Mouse (Mus musculus) embryonic stem cell, embryonic (primary cell): ENCODE measurements around the gene Macf1.

ENCODE experiments used
- CTCF ChIA-PET, 4 experiments: fragments of 300-600 bp in 2 of 4; fragments of 350-600 bp in 2 of 4; sonication (Branson Sonifier 250); formaldehyde crosslinking; loops; one replicate each; lab custom pipeline; 2022; ENCODE audit warnings: inconsistent platforms in 2 of 4; lab: Charles Lee
- POLR2A ChIA-PET, 4 experiments: fragments of 300-600 bp in 2 of 4; fragments of 350-600 bp in 2 of 4; sonication (Branson Sonifier 250); formaldehyde crosslinking; loops; one replicate each; lab custom pipeline; 2022; ENCODE audit warnings: antibody characterized with exemption in 4 of 4, inconsistent platforms in 1 of 4; lab: Charles Lee

The Macf1 gene

DNA sequence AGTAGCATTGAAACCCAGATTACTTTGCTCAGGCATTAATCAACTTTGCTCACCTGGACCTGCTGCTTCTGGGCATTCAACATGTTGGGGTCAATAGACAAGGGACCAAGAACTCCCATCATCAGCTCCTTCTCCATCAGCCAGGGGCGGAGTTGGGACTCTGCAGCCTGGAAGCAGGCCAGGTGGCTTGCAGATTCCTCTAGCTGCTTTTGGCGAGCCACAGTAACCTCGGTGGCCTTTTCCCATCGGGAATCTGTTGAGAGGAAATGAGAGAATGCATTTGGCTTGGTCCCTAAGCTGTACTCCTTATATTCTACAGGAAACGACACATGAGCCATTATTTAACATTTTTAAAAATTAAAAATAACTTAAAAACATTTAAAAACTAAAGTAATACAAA lies 245.7 kb downstream of the Macf1 start:
- POLR2A ChIA-PET, result interaction anchor here in 2 of 4 experiments (0.7 to 1.5 kb wide), 6 partner anchors 10 to 30 kb away, joined by 3 to 5 read pairs (median 4); no protein-coding TSS in a partner anchor
- CTCF ChIA-PET, result no interaction called here

DNA sequence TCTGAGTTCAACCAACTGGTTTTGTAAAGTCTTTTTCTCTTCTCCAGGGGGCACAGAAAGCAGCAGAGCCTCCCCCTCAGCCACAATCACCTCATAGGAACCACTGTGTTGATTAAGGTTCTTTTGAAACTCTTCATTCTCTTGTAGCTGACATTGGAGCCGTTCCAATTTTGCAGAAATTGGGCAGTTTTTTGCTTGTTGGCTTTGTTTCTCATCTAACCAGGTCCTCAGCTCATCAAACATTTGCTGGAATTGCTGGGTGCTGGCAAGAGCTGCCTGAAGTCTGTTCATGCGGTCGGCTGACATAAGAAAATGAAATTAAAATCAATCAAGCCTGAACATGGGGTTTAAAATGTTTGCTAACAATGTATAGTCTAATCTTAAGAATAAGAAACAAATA lies 251.0 kb downstream of the Macf1 start:
- ChIA-PET POLR2A (interaction anchor here in 1 of 4 experiments (1.0 to 2.4 kb wide), 3 partner anchors 12 to 23 kb away, joined by 3 to 6 read pairs (median 3); no protein-coding TSS in a partner anchor), CTCF (no interaction called here)

DNA sequence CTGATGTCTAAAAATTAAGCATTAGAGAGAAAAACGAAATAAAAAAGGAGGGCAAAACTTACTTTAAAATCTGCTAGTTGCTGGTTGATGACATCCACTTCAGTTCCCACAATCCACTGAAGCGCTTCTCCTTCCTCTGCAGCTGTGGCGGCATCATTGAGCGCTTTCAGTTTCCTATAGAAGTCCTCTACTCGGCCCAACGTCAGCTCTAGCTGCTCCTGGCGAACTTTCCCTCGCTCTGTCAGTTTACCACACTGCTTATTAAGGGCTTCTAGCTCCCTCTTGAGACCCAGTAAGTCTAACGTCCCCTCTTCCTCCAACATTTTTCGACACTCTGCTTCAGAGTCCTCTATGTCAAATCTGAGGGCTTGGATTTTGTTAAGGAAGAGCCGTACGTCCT lies 252.2 kb downstream of the Macf1 start:
- POLR2A ChIA-PET, result interaction anchor here in 1 of 4 experiments (1.0 to 1.3 kb wide), 4 partner anchors 17 to 147 kb away, joined by 3 to 4 read pairs (median 3); no protein-coding TSS in a partner anchor
- CTCF ChIA-PET, result interaction anchor here in 1 of 4 experiments (0.6 kb wide), 1 partner anchor 75 kb away, joined by 8 read pairs; no protein-coding TSS in a partner anchor

DNA sequence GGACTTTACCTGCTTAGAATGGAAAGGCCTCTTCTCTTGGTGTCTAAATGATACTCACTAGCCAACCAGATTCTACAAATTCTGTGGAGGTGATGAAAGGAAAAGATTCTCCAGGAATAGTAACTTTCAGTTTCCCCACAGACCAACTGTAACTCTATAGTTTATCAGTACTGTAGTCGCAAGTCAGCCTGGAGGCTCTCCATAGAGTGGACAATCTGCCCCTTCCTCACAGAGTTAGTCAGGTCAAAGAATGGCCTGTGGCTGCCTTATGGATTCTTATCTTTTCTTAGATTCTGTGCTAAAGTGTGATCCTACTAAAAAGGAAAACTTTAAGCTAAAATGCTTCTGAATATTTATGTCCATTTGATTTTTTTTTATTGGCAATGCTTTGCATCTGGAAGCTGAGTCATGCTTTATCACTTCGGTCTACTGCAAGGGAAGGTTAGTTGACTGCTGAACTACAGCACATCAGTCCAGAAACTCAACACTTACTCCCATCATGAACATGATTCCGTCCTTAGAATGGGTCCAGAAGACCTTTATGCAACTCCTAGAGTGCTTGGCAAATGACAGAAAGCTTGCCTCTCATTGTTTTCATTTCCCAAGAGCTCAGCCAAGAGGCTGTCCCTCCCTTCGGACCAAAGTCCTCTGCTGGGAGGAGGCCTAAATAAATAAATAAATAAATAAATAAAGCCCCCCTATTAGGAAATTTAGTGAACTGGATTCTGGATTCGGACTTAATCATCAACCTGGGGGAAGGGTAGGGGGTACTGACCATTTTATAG lies 256.1 kb downstream of the Macf1 start:
- ChIA-PET POLR2A (interaction anchor here in 2 of 4 experiments (0.7 to 1.3 kb wide), 4 partner anchors 8 to 19 kb away, joined by 3 to 4 read pairs (median 4); no protein-coding TSS in a partner anchor), CTCF (no interaction called here)

DNA sequence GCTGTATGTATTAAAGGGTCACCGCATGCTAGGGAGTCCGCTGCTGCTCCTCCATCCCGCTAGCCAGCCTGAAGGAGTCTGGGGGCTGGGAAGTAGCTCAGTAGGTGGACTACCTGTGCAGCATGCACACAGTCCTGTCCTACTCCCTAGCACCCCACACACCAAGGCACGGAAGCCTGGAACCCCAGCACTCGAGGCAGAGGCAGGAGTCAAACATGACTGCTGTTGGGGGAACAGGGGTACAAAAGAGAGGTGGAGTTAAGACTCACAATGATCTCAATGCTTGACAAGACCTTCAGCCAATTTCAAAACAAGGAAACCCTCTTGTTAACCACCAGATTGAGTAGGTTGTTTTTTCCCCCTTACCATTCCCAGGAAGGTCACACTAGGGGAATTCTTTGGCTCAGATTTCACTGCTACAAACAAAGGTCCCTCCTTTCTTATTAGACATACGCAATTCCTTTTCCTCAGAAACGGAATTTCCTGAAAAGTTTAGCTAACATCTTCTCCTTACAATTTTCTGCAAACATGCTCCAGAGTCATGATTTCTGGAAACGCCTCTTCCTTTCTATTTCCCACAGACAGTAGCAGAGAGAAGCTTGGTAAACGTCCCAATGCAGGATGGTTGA lies 256.8 kb downstream of the Macf1 start:
- CTCF ChIA-PET, result no interaction called here
- POLR2A ChIA-PET, result interaction anchor here in 1 of 4 experiments (0.6 to 1.8 kb wide), 4 partner anchors 11 to 320 kb away, joined by 3 to 4 read pairs (median 4); no protein-coding TSS in a partner anchor

DNA sequence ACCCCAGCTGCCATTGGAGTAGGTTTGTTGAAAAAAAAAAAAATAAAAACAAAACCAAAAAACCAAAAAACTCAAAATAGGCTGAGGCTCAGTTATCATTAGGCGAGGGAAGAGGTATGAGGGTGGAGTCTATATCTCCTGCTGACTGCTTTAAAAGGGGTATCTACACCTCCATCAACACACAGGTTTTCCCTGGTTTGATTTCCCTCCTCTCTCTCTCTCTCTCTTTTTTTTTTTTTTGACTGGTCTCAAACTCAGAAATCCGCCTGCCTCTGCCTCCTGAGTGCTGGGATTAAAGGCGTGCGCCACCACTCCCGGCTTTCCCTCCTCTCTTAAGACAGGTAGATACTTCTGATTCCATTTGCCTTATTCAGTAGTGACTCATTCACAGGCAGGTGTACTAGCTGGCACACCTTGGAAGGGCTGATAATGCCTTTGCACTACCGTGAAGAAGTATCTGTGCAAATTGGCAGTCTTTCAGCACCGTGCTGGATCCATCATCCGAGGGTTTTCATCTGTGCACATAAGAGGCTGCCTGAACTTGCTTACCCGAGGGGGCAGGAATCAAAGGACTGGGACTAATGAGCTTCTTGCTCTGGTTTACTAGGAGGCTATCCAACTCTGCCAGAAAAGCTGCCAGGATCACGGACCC lies 257.6 kb downstream of the Macf1 start:
- ChIA-PET CTCF (no interaction called here), POLR2A (interaction anchor here in 1 of 4 experiments (0.8 to 1.8 kb wide), 4 partner anchors 8 to 17 kb away, joined by 3 to 4 read pairs (median 4); no protein-coding TSS in a partner anchor)

DNA sequence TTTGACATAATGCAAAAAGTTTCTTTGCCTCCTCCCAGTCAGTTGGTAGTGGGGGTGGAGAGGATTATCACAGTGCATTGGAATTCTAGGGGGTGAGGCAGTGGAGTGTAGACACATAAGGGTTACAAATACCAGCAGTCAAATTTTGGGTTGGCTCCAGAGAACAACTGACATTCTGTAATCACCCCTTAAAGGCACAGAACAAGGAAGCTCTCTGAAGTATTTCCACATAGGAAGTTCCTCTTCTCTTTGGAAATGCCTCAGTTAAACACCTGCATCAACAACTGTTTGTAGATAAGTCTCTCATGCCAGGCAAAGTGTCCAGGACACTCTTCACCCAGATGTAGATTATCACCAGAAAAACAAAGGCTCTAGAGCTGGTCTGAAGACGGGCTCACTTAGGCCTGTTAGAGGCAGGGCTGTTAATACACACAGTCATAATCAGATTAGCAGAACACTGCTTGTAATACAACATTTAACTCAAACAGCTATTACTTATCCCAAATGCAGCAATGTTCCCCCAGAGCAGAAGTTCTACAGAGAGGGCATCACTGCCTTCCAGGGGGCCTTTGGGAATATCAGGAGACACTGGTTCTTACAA lies 258.4 kb downstream of the Macf1 start:
- ChIA-PET CTCF (no interaction called here), POLR2A (interaction anchor here in 1 of 4 experiments (0.8 to 1.8 kb wide), 3 partner anchors 9 to 17 kb away, joined by 3 to 4 read pairs (median 3); no protein-coding TSS in a partner anchor)

DNA sequence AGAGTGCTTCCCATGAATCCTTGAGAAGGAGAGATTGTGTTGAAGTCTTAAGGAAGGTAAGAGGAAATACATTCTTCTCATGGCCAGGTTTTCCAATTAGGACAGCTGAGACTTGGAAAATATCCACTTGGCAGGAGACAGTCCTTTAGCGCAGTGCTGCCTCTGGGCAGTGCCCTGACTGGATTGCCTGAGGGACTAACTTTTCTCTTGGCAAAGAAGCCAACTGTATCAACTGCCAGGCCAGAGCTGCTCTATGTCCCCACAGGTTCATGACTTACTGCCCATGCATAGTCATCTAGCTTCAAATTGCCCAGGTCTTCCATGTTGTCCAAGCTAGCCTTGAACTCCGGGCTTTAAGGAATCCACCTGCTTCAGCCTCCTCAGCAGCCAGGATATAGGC lies 260.1 kb downstream of the Macf1 start:
- POLR2A ChIA-PET, result interaction anchor here in 2 of 4 experiments (0.7 to 3.1 kb wide), 8 partner anchors 11 to 80 kb away, joined by 3 to 20 read pairs (median 4); no protein-coding TSS in a partner anchor
- CTCF ChIA-PET, result no interaction called here

DNA sequence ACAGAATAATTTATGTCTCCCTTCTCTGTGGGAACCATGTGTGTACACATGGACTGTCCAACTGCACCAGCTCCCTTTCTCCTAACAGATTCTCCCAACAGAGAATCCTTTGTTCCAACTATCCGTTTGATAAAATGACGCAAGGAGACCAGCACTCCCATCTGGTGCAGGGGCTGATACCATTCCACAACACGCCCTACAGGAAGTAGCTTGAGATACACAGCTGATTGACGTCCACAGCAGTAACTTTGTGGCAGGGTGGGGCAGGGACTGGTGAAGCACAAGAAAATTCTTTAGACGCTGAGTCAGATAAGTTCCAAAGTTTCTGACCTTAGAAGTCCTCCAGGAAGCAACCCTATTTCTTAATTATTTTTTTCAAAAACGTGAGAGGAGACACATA lies 261.3 kb downstream of the Macf1 start:
- CTCF ChIA-PET, result interaction anchor here in 1 of 4 experiments (0.6 to 0.7 kb wide), 2 partner anchors 13 to 15 kb away, joined by 3 read pairs; no protein-coding TSS in a partner anchor
- POLR2A ChIA-PET, result interaction anchor here in 2 of 4 experiments (0.6 to 3.1 kb wide), 19 partner anchors 10 to 494 kb away, joined by 3 to 20 read pairs (median 3); partner anchors contain the start of gene Rragc (in 1 of the 2)

DNA sequence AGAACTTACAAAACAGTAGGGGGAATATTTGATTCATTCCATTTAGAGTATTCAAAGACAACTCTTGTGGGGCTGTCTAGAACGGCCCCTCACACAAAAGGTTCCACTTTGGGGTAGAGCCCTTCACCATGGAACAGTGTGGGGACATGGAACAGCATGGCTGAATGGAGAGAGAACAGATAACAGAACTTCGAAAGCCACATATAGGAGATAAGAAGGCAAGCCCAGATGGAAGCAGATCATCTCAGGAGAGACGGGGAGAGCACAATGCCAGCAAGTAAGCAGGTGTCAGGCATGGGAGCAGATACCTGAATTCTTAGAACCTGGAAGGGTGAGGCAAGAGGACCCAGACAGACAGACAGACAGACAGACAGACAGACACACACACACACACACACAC lies 266.1 kb downstream of the Macf1 start:
- CTCF ChIA-PET, result interaction anchor here in 1 of 4 experiments (0.7 kb wide), 1 partner anchor 202 kb away, joined by 6 read pairs; no protein-coding TSS in a partner anchor
- POLR2A ChIA-PET, result interaction anchor here in 1 of 4 experiments (0.6 kb wide), 1 partner anchor 548 kb away, joined by 3 read pairs; no protein-coding TSS in a partner anchor

DNA sequence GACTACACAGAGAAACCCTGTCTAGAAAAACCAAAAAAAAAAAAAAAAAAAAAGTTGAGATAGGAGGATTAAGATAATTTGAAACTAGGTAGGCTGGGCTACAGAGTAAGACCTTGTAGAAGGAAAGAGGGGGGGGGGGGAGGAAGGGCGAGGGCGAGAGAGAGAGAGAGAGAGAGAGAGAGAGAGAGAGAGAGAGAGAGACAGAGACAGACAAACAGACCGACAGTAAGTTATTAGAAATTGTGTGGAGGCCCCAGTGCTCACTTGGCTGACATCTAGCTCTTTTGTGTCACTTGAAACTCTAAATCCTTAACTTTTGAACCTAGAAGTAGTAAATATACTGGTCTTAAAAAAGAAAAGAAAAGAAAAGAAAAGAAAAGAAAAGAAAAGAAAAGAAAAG lies 266.7 kb downstream of the Macf1 start:
- ChIA-PET POLR2A (interaction anchor here in 1 of 4 experiments (0.6 kb wide), 1 partner anchor 547 kb away, joined by 3 read pairs; no protein-coding TSS in a partner anchor), CTCF (interaction anchor here in 1 of 4 experiments (0.7 kb wide), 1 partner anchor 201 kb away, joined by 6 read pairs; no protein-coding TSS in a partner anchor)

DNA sequence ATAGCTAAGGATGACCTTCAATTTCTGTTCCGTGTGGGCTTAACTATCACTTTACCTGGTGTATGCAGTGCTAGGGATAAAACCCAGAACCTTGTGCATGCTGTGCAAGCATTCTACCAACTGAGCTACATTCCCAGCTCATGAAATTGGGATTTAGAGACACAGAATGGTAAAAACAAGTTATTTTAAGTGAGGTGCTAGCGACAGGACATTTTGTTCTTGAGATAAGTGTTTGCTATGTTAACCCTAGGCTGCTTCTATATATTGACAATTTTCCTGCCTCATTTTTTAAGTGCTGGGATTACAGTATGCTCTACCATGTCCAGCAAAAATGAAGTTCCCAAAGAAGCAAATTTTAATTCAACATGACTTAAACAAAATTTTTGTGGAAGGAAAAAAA lies 267.3 kb downstream of the Macf1 start:
- POLR2A ChIA-PET, result interaction anchor here in 1 of 4 experiments (1.0 kb wide), 1 partner anchor 105 kb away, joined by 3 read pairs; no protein-coding TSS in a partner anchor
- CTCF ChIA-PET, result no interaction called here

DNA sequence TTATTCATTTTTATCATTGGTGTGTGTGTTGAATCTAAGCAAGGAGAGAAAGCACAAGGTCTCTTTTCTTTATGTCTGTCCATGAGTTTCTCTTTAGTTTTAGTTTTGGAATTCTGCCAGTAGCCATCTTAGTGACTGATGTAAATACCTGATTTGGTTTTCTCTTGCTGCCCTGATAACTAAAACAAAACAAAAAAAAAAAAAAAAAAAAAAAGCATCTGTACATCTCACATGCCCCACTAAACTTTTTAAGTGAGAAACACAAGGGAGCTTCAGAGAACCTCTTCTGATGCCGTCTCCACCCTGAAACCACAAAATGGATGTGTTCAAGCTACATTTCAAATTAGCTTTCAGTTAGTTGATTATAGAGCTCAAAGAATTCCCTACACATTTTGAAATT lies 268.6 kb downstream of the Macf1 start:
- ChIA-PET POLR2A (interaction anchor here in 1 of 4 experiments (0.9 to 1.0 kb wide), 2 partner anchors 10 to 17 kb away, joined by 3 read pairs; no protein-coding TSS in a partner anchor), CTCF (interaction anchor here in 3 of 4 experiments (0.6 to 1.0 kb wide), 3 partner anchors 23 to 114 kb away, joined by 3 to 6 read pairs (median 4); no protein-coding TSS in a partner anchor)

DNA sequence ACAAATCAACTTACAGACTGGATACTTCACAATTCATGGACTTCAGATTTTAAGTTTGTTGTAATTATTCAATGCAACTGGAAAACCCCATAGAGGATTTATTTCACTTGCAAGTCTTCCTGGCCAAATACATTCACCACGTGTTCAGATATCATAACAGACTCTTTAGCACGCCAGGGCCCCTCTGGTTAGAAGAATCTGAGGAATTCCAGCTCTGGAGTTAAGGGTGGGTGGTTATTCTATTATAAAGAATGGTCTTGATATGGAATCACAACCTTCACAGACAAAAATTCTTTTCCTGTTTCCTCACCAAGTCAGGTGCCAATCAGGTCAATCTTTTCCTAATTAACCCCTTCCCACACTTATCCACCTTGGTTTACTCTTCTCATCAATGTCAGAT lies 270.3 kb downstream of the Macf1 start:
- ChIA-PET CTCF (no interaction called here), POLR2A (interaction anchor here in 1 of 4 experiments (3.6 kb wide), 1 partner anchor 9 kb away, joined by 20 read pairs; no protein-coding TSS in a partner anchor)

DNA sequence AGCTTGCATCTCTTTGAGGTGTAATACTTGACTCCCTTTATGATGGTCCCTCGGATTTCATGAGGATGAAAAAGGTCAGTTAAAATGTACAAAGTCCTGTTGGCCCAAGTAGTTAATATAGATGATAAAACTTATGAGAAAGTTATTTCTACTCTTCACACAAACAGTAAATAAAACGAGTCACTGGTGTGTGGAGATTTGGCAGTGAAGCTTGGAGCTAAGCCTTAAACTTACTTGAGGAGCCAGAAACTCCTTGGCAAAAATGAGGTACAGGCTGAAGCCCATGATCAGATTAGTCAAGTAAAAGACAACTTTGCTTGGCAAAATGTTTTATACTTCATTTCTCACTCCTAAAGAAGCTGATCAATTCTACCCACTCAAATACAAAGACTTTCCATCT lies 271.2 kb downstream of the Macf1 start:
- ChIA-PET CTCF (interaction anchor here in 1 of 4 experiments (0.6 kb wide), 1 partner anchor 202 kb away, joined by 6 read pairs; no protein-coding TSS in a partner anchor), POLR2A (interaction anchor here in 2 of 4 experiments (0.6 to 3.6 kb wide), 3 partner anchors 10 to 92 kb away, joined by 3 to 20 read pairs (median 3); no protein-coding TSS in a partner anchor)

DNA sequence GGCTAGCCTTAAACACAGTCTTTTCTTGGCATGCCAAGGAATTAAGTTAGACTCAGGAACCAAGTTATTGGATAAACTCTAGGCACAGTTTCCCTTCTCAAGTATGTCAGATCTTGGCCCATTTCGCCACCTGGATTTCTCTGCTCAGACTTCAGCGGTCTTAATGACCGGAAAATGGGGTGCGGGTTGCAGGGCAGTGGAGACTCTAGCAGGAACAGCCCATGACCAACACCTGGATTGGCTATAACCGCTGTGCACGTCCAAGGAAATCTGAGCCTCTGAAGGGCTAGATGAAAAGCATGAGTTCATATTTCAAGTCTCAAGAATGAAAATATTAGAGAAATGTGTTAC lies 271.7 kb downstream of the Macf1 start:
- CTCF ChIA-PET, result interaction anchor here in 2 of 4 experiments (0.6 to 1.6 kb wide), 7 partner anchors 106 to 202 kb away, joined by 3 to 6 read pairs (median 3); partner anchors contain the start of gene Pabpc4 (in 1 of the 2)

More for the DNA sequence above, 271.7 kb downstream of the Macf1 start:
- POLR2A ChIA-PET, result interaction anchor here in 2 of 4 experiments (0.6 to 3.6 kb wide), 11 partner anchors 8 to 526 kb away, joined by 3 to 20 read pairs (median 3); partner anchors contain the start of gene Cap1 (in 1 of the 2)
